In genomic region chr14:121387760-121388159, GRCm38 (mm10) we compare ENCODE assay signal across 15 mouse cellular contexts.
"Had no signal": no experiment of that assay in that cellular context is flagged by ENCODE, and none has a peak within 500 bp of the region (broad histone marks: within the 10 kb centered on the region; RNA-seq: fewer than 3 reads in every experiment).

No protein-coding gene starts in this region.

- H3K27me3 ChIP-seq: limb, embryonic 13.5 days; stomach, embryonic 15.5 days had no signal

- H3K36me3 ChIP-seq: limb, embryonic 13.5 days; liver, embryonic 13.5 days; stomach, embryonic 15.5 days had no signal

- H3K4me2 ChIP-seq: limb, embryonic 13.5 days; liver, embryonic 13.5 days; stomach, embryonic 15.5 days had no signal

- H3K9ac ChIP-seq: limb, embryonic 13.5 days; liver, embryonic 13.5 days; stomach, embryonic 15.5 days had no signal

- H3K9me3 ChIP-seq: limb, embryonic 13.5 days; liver, embryonic 13.5 days; stomach, embryonic 15.5 days had no signal

- H3K27ac ChIP-seq: limb, embryonic 13.5 days; liver, embryonic 13.5 days; stomach, embryonic 15.5 days had no signal

- H3K4me1 ChIP-seq: limb, embryonic 13.5 days had no signal

- DNase-seq: kidney, adult 18-20 months; kidney, adult 9 months; kidney, postnatal 14 days; kidney, postnatal 4 days; left cerebral cortex, postnatal 4 days; liver, embryonic 13.5 days; lung, adult 2 months; lung, postnatal 14 days; lung, postnatal 4 days; midbrain, embryonic 14.5 days; right cerebral cortex, postnatal 25 days; spleen, adult 18-20 months; thymus, postnatal 25 days had no signal

- H3K4me3 ChIP-seq: limb, embryonic 13.5 days; liver, embryonic 13.5 days; stomach, embryonic 15.5 days had no signal
